Mouse (Mus musculus) cerebellum, adult 2 months (tissue): ENCODE measurements at regions not wholly inside any gene's neighbourhood (a gene's known extent, or its start where the extent isn't known, plus 50 kb on each side); places are given as distances from the start of the nearest gene placed in this dataset.
A peak's percentile ranks its signal among the peaks of the same experiment; 100 is the strongest.

ENCODE experiments used
- DNase-seq, 2 experiments: peaks; one replicate each; pipeline ENCODE4 v3.0.0; 2021
- H3K27ac ChIP-seq: fragments of 200-500 bp; 2 replicates; pipeline ENCODE4 v1.5.1; 2012; ENCODE audit warnings: low read length, control low read depth, inconsistent platforms; ENCODE audit not compliant: insufficient read depth
- H3K27me3 ChIP-seq: fragments of 200-500 bp; 2 replicates; pipeline ENCODE4 v1.6.1; 2012; ENCODE audit warnings: inconsistent platforms, mild to moderate bottlenecking, low read length, moderate library complexity; ENCODE audit not compliant: control insufficient read depth, insufficient read depth
- H3K4me1 ChIP-seq: fragments of 200-500 bp; 2 replicates; pipeline ENCODE4 v1.6.1; 2011; ENCODE audit warnings: low read length; ENCODE audit not compliant: control insufficient read depth, insufficient read depth
- H3K4me3 ChIP-seq: fragments of 200-500 bp; replicated peaks from 2 replicates; pipeline ENCODE3; 2011; ENCODE audit warnings: mild to moderate bottlenecking, low read depth, low read length, control low read depth; ENCODE audit not compliant: insufficient read depth
- CTCF ChIP-seq: fragments of 200-500 bp; IDR thresholded peaks from 2 replicates; pipeline ENCODE4 v1.5.1; 2011; ENCODE audit warnings: low read depth, mild to moderate bottlenecking, control low read depth, low read length, moderate library complexity, borderline replicate concordance; ENCODE audit not compliant: insufficient read depth
- POLR2A ChIP-seq: fragments of 200-500 bp; IDR thresholded peaks from 2 replicates; pipeline ENCODE4 v1.6.1; 2011; ENCODE audit warnings: low read length, control low read depth, borderline replicate concordance; ENCODE audit not compliant: insufficient read depth
- WGBS: fragments of 180-500 bp; shearing (Covaris S2); methylation state at CpG from one replicate; pipeline ENCODE4 v1.1.7; 2018; 5-methylcytosine and 5-hydroxymethylcytosine counted together

GRCm38 (mm10) chr4:125222922-125223321, 95.3 kb upstream of the Zc3h12a start:
- Histone ChIP-seq H3K27me3 (no peaks in the 10 kb centered on the region), H3K4me3 (no peak overlapping the region), H3K4me1 (peaks cover 8% of the 10 kb centered on the region), H3K27ac (no peak overlapping the region)
- peak; percentile 19 to 30 for DNase-seq
- WGBS: 16% methylated on average over 6 of the region's 6 CpGs
- TF ChIP-seq CTCF: no peak
- no peak for TF ChIP-seq POLR2A

GRCm38 (mm10) chr4:125220314-125220713, 92.7 kb upstream of the Zc3h12a start:
- TF ChIP-seq POLR2A (no peak), CTCF (no peak)
- Histone ChIP-seq H3K27me3 (no peaks in the 10 kb centered on the region), H3K27ac (no peak overlapping the region), H3K4me3 (no peak overlapping the region), H3K4me1 (peaks cover 8% of the 10 kb centered on the region)
- no peak for DNase-seq
- whole genome bisulfite sequencing: 55% methylated on average over 7 of the region's 7 CpGs

- no peak overlapping the region for H3K27ac ChIP-seq
- DNase-seq: no peak
- peaks cover 8% of the 10 kb centered on the region for H3K4me1 ChIP-seq
- WGBS: 87% methylated on average over 5 of the region's 5 CpGs
- TF ChIP-seq CTCF (no peak), POLR2A (no peak)
- no peaks in the 10 kb centered on the region for H3K27me3 ChIP-seq
- H3K4me3 ChIP-seq: no peak overlapping the region
Measured at GRCm38 (mm10) chr4:125219209-125219608, 91.6 kb upstream of the Zc3h12a start.

- 55% methylated on average over 10 of the region's 10 CpGs for WGBS
- TF ChIP-seq CTCF (no peak), POLR2A (no peak)
- Histone ChIP-seq H3K4me3 (no peak overlapping the region), H3K27ac (no peak overlapping the region), H3K4me1 (no peaks in the 10 kb centered on the region), H3K27me3 (peaks cover 1% of the 10 kb centered on the region; the same call in 1 of the 2 replicates)
- no peak for DNase-seq
Measured at GRCm38 (mm10) chr4:125214306-125214705, 86.7 kb upstream of the Zc3h12a start.

- peaks cover 1% of the 10 kb centered on the region; the same call in 1 of the 2 replicates for H3K27me3 ChIP-seq
- DNase-seq: no peak
- TF ChIP-seq CTCF: no peak
- TF ChIP-seq POLR2A: no peak
Measured at GRCm38 (mm10) chr4:125212176-125212530, 84.5 kb upstream of the Zc3h12a start.

GRCm38 (mm10) chr4:125211459-125212175, 84.0 kb upstream of the Zc3h12a start:
- no peaks in the 10 kb centered on the region; the same call in 1 of the 2 replicates for H3K4me1 ChIP-seq
- 72% methylated on average over 4 of the region's 4 CpGs for WGBS
- no peak overlapping the region for H3K4me3 ChIP-seq
- H3K27ac ChIP-seq: no peak overlapping the region
- no peak for DNase-seq
- TF ChIP-seq POLR2A (no peak), CTCF (no peak)
- H3K27me3 ChIP-seq: peaks cover 1% of the 10 kb centered on the region; the same call in 1 of the 2 replicates

More at GRCm38 (mm10) chr4:125212176-125212530, 84.5 kb upstream of the Zc3h12a start:
- Histone ChIP-seq H3K4me1 (no peaks in the 10 kb centered on the region; the same call in 1 of the 2 replicates), H3K27ac (no peak overlapping the region), H3K4me3 (no peak overlapping the region)
- WGBS: 73% methylated on average over 7 of the region's 7 CpGs

GRCm38 (mm10) chr4:125210719-125211118, 83.1 kb upstream of the Zc3h12a start:
- peaks cover 1% of the 10 kb centered on the region; the same call in 1 of the 2 replicates for H3K27me3 ChIP-seq
- no peak for TF ChIP-seq CTCF
- no peak for TF ChIP-seq POLR2A
- H3K4me1 ChIP-seq: no peaks in the 10 kb centered on the region; the same call in 1 of the 2 replicates
- H3K4me3 ChIP-seq: no peak overlapping the region
- no peak overlapping the region for H3K27ac ChIP-seq
- DNase-seq: no peak
- 77% methylated on average over 6 of the region's 6 CpGs for WGBS
